Mouse (Mus musculus) heart, embryonic 11.5 days (tissue): Measurements from ENCODE around the gene Nprl3. TPM values are rescaled to one million over a fixed set of nuclear protein-coding genes. Genes with fewer than 3 reads are reported as not detected.

Source experiments
- ATAC-seq: fragments of 200-750 bp; cut with Nextera tagmentation; replicated peaks from 2 replicates; pipeline ENCODE4 v1.8.0; 2017; ENCODE audit warnings: moderate library complexity; ENCODE audit not compliant: insufficient number of reproducible peaks, low FRiP score, low TSS enrichment
- H3K27ac ChIP-seq: fragments of 300-500 bp; sonication (generic); 2 replicates; pipeline ENCODE4 v1.5.1; 2014; ENCODE audit warnings: mild to moderate bottlenecking, low read depth, low read length
- H3K27me3 ChIP-seq: fragments of 300-500 bp; sonication (generic); 2 replicates; pipeline ENCODE4 v1.6.1; 2014; ENCODE audit warnings: mild to moderate bottlenecking, low read length, mixed read lengths; ENCODE audit not compliant: control insufficient read depth, insufficient read depth
- H3K36me3 ChIP-seq: fragments of 300-500 bp; sonication (generic); 2 replicates; pipeline ENCODE4 v1.6.1; 2014; ENCODE audit warnings: mild to moderate bottlenecking, low read length, moderate library complexity, mixed read lengths; ENCODE audit not compliant: control insufficient read depth, insufficient read depth
- H3K4me1 ChIP-seq: fragments of 300-500 bp; sonication (generic); 2 replicates; pipeline ENCODE4 v1.6.1; 2014; ENCODE audit warnings: low read length; ENCODE audit not compliant: control insufficient read depth, insufficient read depth
- H3K4me2 ChIP-seq: fragments of 300-500 bp; sonication (generic); 2 replicates; pipeline ENCODE4 v1.6.1; 2014; ENCODE audit warnings: mild to moderate bottlenecking, moderate library complexity
- H3K4me3 ChIP-seq: fragments of 300-500 bp; sonication (generic); 2 replicates; pipeline ENCODE4 v1.5.1; 2014; ENCODE audit warnings: low read depth, low read length
- H3K9ac ChIP-seq: fragments of 300-500 bp; sonication (generic); 2 replicates; pipeline ENCODE4 v1.6.1; 2014; ENCODE audit warnings: mild to moderate bottlenecking, low read depth, low read length, moderate library complexity
- H3K9me3 ChIP-seq: fragments of 300-500 bp; sonication (generic); replicated peaks from 2 replicates; pipeline ENCODE4 v1.6.1; 2016; ENCODE audit warnings: low read length; ENCODE audit not compliant: control insufficient read depth
- WGBS: fragments of 180-500 bp; shearing (Covaris S2); extraction: QIAGEN DNeasy Blood & Tissue Kit; methylation state at CpG from one replicate; pipeline ENCODE4 v1.1.7; 2014; ENCODE audit not compliant: insufficient replicate concordance; 5-methylcytosine and 5-hydroxymethylcytosine counted together
- polyA plus RNA-seq: library from polyadenylated mRNA; unstranded; fragments of >200 nt; fragmentation: Nextera tagmentation; extraction: Ambion mirVana; gene quantifications from 2 replicates; pipeline ENCODE4 v1.2.1, GENCODE M21; 2014

The Nprl3 gene
- polyA plus RNA-seq, 1 experiment from 2014 or later: 34.6 TPM

GRCm38 (mm10) chr11:32236712-32237410, 30.6 kb downstream of the Nprl3 start:
- 61% methylated on average over 9 of the region's 9 CpGs for WGBS
- Histone ChIP-seq H3K9me3 (no peaks in the 10 kb centered on the region), H3K9ac (no peak overlapping the region), H3K4me2 (no peak overlapping the region), H3K27me3 (no peaks in the 10 kb centered on the region), H3K36me3 (peaks cover 17% of the 10 kb centered on the region), H3K27ac (no peak overlapping the region), H3K4me3 (no peak overlapping the region), H3K4me1 (peaks cover 6% of the 10 kb centered on the region; the same call in 1 of the 2 replicates)
- no peak for ATAC-seq

- Histone ChIP-seq H3K36me3 (peaks cover 23% of the 10 kb centered on the region), H3K27ac (no peak overlapping the region), H3K4me1 (peaks cover 6% of the 10 kb centered on the region; the same call in 1 of the 2 replicates), H3K9ac (no peak overlapping the region), H3K4me2 (no peak overlapping the region), H3K27me3 (no peaks in the 10 kb centered on the region), H3K4me3 (no peak overlapping the region), H3K9me3 (no peaks in the 10 kb centered on the region)
- 76% methylated on average over 2 of the region's 2 CpGs for WGBS
- ATAC-seq: no peak
These were observed 31.4 kb downstream of the Nprl3 start for GRCm38 (mm10) chr11:32236132-32236531.

- WGBS: 50% methylated on average over 3 of the region's 3 CpGs
- no peak for ATAC-seq
- H3K9me3 ChIP-seq: no peaks in the 10 kb centered on the region
- no peak overlapping the region for H3K9ac ChIP-seq
- H3K27me3 ChIP-seq: no peaks in the 10 kb centered on the region
- H3K4me3 ChIP-seq: no peak overlapping the region
- no peak overlapping the region for H3K4me2 ChIP-seq
- peaks cover 6% of the 10 kb centered on the region; the same call in 1 of the 2 replicates for H3K4me1 ChIP-seq
- no peak overlapping the region for H3K27ac ChIP-seq
- peaks cover 21% of the 10 kb centered on the region for H3K36me3 ChIP-seq
These were observed 31.9 kb downstream of the Nprl3 start for GRCm38 (mm10) chr11:32235646-32236045.

- Histone ChIP-seq H3K4me2 (no peak overlapping the region), H3K9me3 (no peaks in the 10 kb centered on the region), H3K4me3 (no peak overlapping the region), H3K36me3 (peaks cover 17% of the 10 kb centered on the region), H3K27ac (no peak overlapping the region), H3K9ac (no peak overlapping the region), H3K4me1 (peaks cover 6% of the 10 kb centered on the region; the same call in 1 of the 2 replicates), H3K27me3 (no peaks in the 10 kb centered on the region)
- WGBS: 88% methylated on average over 6 of the region's 6 CpGs
- ATAC-seq: no peak
These were observed 32.6 kb downstream of the Nprl3 start for GRCm38 (mm10) chr11:32234816-32235485.

DNA sequence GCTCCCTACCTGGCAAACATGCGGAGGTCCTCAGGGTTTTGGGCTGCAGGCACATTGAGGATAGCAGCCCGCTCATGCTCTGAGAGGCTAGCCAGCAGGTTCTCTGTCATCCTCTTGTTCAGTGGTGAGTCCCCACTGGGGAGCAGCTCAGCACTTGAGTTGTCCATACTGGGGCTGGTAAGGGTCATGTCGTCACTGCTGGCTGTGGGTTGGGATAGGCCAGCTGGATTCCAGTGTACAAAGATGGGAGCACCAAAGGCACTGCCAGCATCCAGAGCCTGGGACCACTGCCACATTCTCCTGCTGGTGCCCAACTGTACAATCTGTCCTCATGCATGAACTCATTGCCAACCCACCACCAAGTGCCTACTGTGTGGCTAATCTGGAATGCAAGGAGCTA, 33.6 kb downstream of the Nprl3 start:
- Histone ChIP-seq H3K27ac (no peak overlapping the region), H3K36me3 (peaks cover 17% of the 10 kb centered on the region), H3K27me3 (no peaks in the 10 kb centered on the region), H3K4me3 (no peak overlapping the region), H3K4me1 (peaks cover 6% of the 10 kb centered on the region; the same call in 1 of the 2 replicates), H3K9me3 (no peaks in the 10 kb centered on the region), H3K4me2 (no peak overlapping the region), H3K9ac (no peak overlapping the region)
- ATAC-seq: no peak
- 87% methylated on average over 3 of the region's 3 CpGs for WGBS

DNA sequence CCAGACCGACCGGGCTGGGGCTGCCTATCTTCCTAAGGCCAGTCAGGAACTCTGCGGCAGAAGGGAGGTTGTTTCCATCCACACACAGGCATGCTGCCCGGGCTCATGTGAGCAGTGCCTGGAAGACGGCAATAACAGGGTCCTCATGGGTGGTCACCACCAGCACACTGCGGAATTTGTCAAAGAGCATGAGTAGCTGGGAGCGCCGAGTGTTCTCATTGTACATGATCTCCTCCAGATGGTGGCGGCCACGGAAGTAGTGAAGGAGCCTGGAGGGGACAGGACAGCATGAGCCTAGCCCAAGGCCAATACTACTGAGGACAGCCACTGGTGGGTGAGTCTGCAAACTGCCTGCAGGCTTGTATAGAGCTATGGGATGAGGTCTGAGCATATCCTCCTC, 34.7 kb downstream of the Nprl3 start:
- no peak overlapping the region for H3K9ac ChIP-seq
- ATAC-seq: no peak
- peaks cover 17% of the 10 kb centered on the region for H3K36me3 ChIP-seq
- no peak overlapping the region for H3K27ac ChIP-seq
- 83% methylated on average over 10 of the region's 10 CpGs for WGBS
- H3K4me3 ChIP-seq: no peak overlapping the region
- peaks cover 6% of the 10 kb centered on the region; the same call in 1 of the 2 replicates for H3K4me1 ChIP-seq
- H3K9me3 ChIP-seq: no peaks in the 10 kb centered on the region
- H3K27me3 ChIP-seq: no peaks in the 10 kb centered on the region
- H3K4me2 ChIP-seq: no peak overlapping the region

DNA sequence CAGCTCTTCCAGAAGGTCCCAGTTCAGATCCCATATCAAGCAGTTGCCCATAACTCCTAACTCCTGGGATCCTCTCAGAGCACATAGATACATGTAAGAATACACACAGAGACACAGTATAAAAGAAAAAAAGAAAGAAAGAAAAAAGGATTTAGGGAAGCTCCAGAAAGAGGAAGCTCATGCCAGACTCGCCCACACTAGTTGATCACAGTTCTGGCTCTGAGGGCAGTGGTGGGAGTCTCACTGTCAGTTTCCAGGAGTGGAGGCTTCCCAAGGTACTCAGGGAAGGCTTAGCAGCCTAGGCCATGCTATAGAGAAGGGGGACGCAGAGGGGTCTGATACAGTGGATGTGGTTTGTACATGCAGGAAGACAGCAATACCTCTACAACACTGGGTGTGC, 36.4 kb downstream of the Nprl3 start:
- WGBS: 76% methylated on average over 2 of the region's 2 CpGs
- Histone ChIP-seq H3K4me3 (no peak overlapping the region), H3K27me3 (no peaks in the 10 kb centered on the region), H3K9ac (no peak overlapping the region), H3K4me1 (peaks cover 11% of the 10 kb centered on the region; the same call in 1 of the 2 replicates), H3K27ac (no peak overlapping the region), H3K9me3 (no peaks in the 10 kb centered on the region), H3K4me2 (no peak overlapping the region), H3K36me3 (peaks cover 13% of the 10 kb centered on the region)
- no peak for ATAC-seq

DNA sequence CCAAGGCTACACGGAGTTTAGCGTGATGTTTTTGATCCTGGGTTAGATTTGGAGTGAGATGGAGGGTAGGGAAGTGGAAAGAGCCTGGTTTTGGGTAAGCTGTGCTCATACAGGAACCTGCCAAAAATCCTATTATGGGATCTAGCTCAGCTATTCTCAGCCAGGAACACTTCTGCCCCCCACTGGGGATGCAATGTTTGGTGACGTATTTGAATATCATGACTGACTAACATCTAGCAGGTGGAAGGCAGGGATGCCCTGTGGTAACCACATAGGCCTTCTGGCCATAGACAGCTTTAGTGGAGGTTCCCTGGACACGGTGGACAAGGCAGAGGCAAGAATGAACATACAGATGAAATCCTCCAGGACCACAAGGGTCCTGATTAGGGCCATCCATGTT, 37.3 kb downstream of the Nprl3 start:
- ATAC-seq: no peak
- WGBS: 83% methylated on average over 4 of the region's 4 CpGs

More for the DNA sequence above, 37.3 kb downstream of the Nprl3 start:
- Histone ChIP-seq H3K27ac (no peak overlapping the region), H3K9me3 (no peaks in the 10 kb centered on the region), H3K4me2 (no peak overlapping the region), H3K36me3 (peaks cover 13% of the 10 kb centered on the region), H3K9ac (no peak overlapping the region), H3K4me1 (peaks cover 15% of the 10 kb centered on the region), H3K4me3 (no peak overlapping the region), H3K27me3 (no peaks in the 10 kb centered on the region)
